Mouse (Mus musculus): Measurements from ENCODE around the gene Rgs4. TPM values are rescaled to one million over a fixed set of nuclear protein-coding genes. Genes with fewer than 3 reads are reported as not detected.

Rgs4 gene
- polyA plus RNA-seq, 1 experiment from 2014 or later: 12.5 TPM

GRCm38 (mm10) chr1:169721836-169722235, 25.6 kb downstream of the Rgs4 start:
- DNase-seq (ENCODE audit: low spot score): no peak
- H3K4me1 ChIP-seq (ENCODE audit: control insufficient read depth, insufficient read depth, low read length): no peaks in the 10 kb centered on the region
- no peaks in the 10 kb centered on the region for H3K9me3 ChIP-seq (replicated peaks; ENCODE audit: control insufficient read depth, low read length)
- H3K27me3 ChIP-seq (ENCODE audit: control insufficient read depth, insufficient read depth, low read length): no peaks in the 10 kb centered on the region
- no peak overlapping the region for H3K27ac ChIP-seq (replicated peaks; ENCODE audit: low read depth, low read length)
- H3K4me3 ChIP-seq (ENCODE audit: low read depth, low read length): no peak overlapping the region
- 73% methylated on average over 2 of the region's 2 CpGs for WGBS
- no peaks in the 10 kb centered on the region for H3K36me3 ChIP-seq (replicated peaks; ENCODE audit: control insufficient read depth, insufficient read depth, low read depth, low read length)
- ATAC-seq (replicated peaks; ENCODE audit: insufficient number of reproducible peaks, low FRiP score, low TSS enrichment, low read depth): no peak
- H3K9ac ChIP-seq (replicated peaks; ENCODE audit: low read length): no peak overlapping the region
- H3K4me2 ChIP-seq (ENCODE audit: low read depth, low read length): no peak overlapping the region

DNA sequence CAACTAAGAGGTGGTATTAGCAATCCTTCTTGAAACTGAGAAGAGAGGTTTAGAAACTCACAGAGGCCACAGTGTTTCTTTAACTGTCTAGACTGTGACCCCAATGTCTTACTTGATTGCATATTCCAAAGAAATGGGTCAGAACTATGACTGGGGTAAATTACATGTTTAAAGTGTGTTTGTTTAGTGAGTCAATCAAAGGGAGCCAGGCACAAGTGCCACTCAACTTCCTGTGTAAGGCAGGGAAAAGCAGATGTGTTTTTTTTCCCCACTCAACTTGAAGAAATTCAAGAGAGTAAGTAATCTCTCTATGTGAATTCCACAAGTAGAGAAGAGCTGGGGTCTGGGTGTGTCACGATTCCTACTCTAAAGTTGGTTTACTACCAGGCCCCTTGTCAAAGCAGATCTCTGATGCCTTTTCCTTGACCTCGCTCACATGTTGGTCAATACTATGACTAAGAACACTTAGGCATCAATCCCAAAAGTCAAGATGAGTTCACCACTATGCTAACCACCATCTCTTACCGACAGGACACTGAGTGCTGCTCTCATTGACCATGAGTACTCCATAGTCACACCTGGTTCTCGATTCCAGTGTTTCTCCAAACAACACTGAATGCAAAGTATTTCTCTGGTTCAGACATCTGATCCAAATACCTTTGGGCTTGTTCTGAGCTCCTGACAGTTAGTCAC, 42.9 kb downstream of the Rgs4 start:
- Histone ChIP-seq H3K27me3 (ENCODE audit: control insufficient read depth, insufficient read depth, low read length) (no peaks in the 10 kb centered on the region), H3K36me3 (replicated peaks; ENCODE audit: control insufficient read depth, insufficient read depth, low read depth, low read length) (no peaks in the 10 kb centered on the region), H3K27ac (replicated peaks; ENCODE audit: low read depth, low read length) (no peak overlapping the region), H3K4me1 (ENCODE audit: control insufficient read depth, insufficient read depth, low read length) (no peaks in the 10 kb centered on the region), H3K4me2 (ENCODE audit: low read depth, low read length) (no peak overlapping the region), H3K9me3 (replicated peaks; ENCODE audit: control insufficient read depth, low read length) (no peaks in the 10 kb centered on the region), H3K9ac (replicated peaks; ENCODE audit: low read length) (no peak overlapping the region), H3K4me3 (ENCODE audit: low read depth, low read length) (no peak overlapping the region)
- ATAC-seq (replicated peaks; ENCODE audit: insufficient number of reproducible peaks, low FRiP score, low TSS enrichment, low read depth) (no peak), DNase-seq (ENCODE audit: low spot score) (no peak)
- 88% methylated on average over 4 of the region's 4 CpGs for WGBS

- no peaks in the 10 kb centered on the region for H3K9me3 ChIP-seq (replicated peaks; ENCODE audit: control insufficient read depth, low read length)
- ATAC-seq (replicated peaks; ENCODE audit: insufficient number of reproducible peaks, low FRiP score, low TSS enrichment, low read depth) (no peak), DNase-seq (ENCODE audit: low spot score) (no peak)
- no peaks in the 10 kb centered on the region for H3K4me1 ChIP-seq (ENCODE audit: control insufficient read depth, insufficient read depth, low read length)
- H3K9ac ChIP-seq (replicated peaks; ENCODE audit: low read length): no peak overlapping the region
- no peaks in the 10 kb centered on the region for H3K27me3 ChIP-seq (ENCODE audit: control insufficient read depth, insufficient read depth, low read length)
- H3K4me3 ChIP-seq (ENCODE audit: low read depth, low read length): no peak overlapping the region
- H3K36me3 ChIP-seq (replicated peaks; ENCODE audit: control insufficient read depth, insufficient read depth, low read depth, low read length): no peaks in the 10 kb centered on the region
- no peak overlapping the region for H3K4me2 ChIP-seq (ENCODE audit: low read depth, low read length)
- no peak overlapping the region for H3K27ac ChIP-seq (replicated peaks; ENCODE audit: low read depth, low read length)
- 94% methylated on average over 2 of the region's 2 CpGs for WGBS
These were observed 48.3 kb downstream of the Rgs4 start for GRCm38 (mm10) chr1:169699184-169699583.

DNA sequence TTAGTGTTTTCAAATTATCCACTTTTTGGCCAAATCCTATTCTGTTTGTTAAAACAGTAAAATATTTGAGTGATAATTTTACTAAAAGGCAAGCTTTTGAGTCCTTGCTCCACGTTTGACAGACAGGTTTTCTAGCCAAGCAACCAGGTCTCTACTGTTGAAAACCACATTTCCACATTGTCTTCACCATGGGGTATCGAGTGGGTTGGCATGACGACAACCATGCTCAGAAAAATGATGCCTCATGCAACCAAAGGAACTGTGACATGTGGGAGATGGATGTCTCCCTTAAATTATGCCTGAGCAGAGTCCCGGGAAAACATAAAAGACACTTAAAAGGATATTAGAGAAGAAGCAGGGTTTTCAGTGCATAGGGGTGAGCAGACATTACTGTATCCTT, 50.2 kb downstream of the Rgs4 start:
- Histone ChIP-seq H3K4me3 (ENCODE audit: low read depth, low read length) (no peak overlapping the region), H3K27me3 (ENCODE audit: control insufficient read depth, insufficient read depth, low read length) (no peaks in the 10 kb centered on the region), H3K27ac (replicated peaks; ENCODE audit: low read depth, low read length) (no peak overlapping the region), H3K36me3 (replicated peaks; ENCODE audit: control insufficient read depth, insufficient read depth, low read depth, low read length) (no peaks in the 10 kb centered on the region), H3K9me3 (replicated peaks; ENCODE audit: control insufficient read depth, low read length) (no peaks in the 10 kb centered on the region), H3K4me1 (ENCODE audit: control insufficient read depth, insufficient read depth, low read length) (no peaks in the 10 kb centered on the region), H3K4me2 (ENCODE audit: low read depth, low read length) (no peak overlapping the region), H3K9ac (replicated peaks; ENCODE audit: low read length) (no peak overlapping the region)
- ATAC-seq (replicated peaks; ENCODE audit: insufficient number of reproducible peaks, low FRiP score, low TSS enrichment, low read depth): no peak
- no peak for DNase-seq (ENCODE audit: low spot score)
- 86% methylated on average over 4 of the region's 4 CpGs for WGBS

GRCm38 (mm10) chr1:169695356-169695755, 52.1 kb downstream of the Rgs4 start:
- ATAC-seq (replicated peaks; ENCODE audit: insufficient number of reproducible peaks, low FRiP score, low TSS enrichment, low read depth) (no peak), DNase-seq (ENCODE audit: low spot score) (no peak)
- H3K36me3 ChIP-seq (replicated peaks; ENCODE audit: control insufficient read depth, insufficient read depth, low read depth, low read length): no peaks in the 10 kb centered on the region
- H3K27me3 ChIP-seq (ENCODE audit: control insufficient read depth, insufficient read depth, low read length): no peaks in the 10 kb centered on the region
- no peak overlapping the region for H3K4me3 ChIP-seq (ENCODE audit: low read depth, low read length)
- WGBS: 85% methylated on average over 3 of the region's 3 CpGs
- H3K27ac ChIP-seq (replicated peaks; ENCODE audit: low read depth, low read length): no peak overlapping the region
- H3K9ac ChIP-seq (replicated peaks; ENCODE audit: low read length): no peak overlapping the region
- no peaks in the 10 kb centered on the region for H3K4me1 ChIP-seq (ENCODE audit: control insufficient read depth, insufficient read depth, low read length)
- H3K4me2 ChIP-seq (ENCODE audit: low read depth, low read length): no peak overlapping the region
- no peaks in the 10 kb centered on the region for H3K9me3 ChIP-seq (replicated peaks; ENCODE audit: control insufficient read depth, low read length)

DNA sequence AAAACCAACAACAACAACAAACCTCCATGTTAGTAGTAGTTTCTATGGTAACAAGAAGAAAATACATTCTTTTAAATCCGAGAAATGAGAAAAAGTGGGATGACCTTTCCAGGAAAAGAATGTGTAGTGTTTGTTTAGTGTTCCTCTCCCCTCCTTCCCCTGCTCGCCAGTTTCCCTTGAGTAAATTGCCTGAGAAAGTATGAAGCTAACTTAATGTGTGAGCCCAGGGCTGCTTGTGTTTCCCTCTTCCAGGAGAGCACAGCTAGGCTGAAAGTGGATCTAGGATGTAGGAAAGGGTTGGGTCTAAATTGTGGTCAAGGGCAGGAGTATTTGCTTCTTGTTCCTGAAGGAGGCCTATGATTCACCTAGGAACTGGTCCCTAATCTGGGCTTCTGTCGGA, 53.9 kb downstream of the Rgs4 start:
- H3K36me3 ChIP-seq (replicated peaks; ENCODE audit: control insufficient read depth, insufficient read depth, low read depth, low read length): no peaks in the 10 kb centered on the region
- no peaks in the 10 kb centered on the region for H3K4me1 ChIP-seq (ENCODE audit: control insufficient read depth, insufficient read depth, low read length)
- DNase-seq (ENCODE audit: low spot score): no peak
- 53% methylated on average over 3 of the region's 3 CpGs for WGBS
- no peak overlapping the region for H3K9ac ChIP-seq (replicated peaks; ENCODE audit: low read length)
- ATAC-seq (replicated peaks; ENCODE audit: insufficient number of reproducible peaks, low FRiP score, low TSS enrichment, low read depth): no peak
- no peak overlapping the region for H3K4me2 ChIP-seq (ENCODE audit: low read depth, low read length)
- H3K9me3 ChIP-seq (replicated peaks; ENCODE audit: control insufficient read depth, low read length): no peaks in the 10 kb centered on the region
- no peak overlapping the region for H3K4me3 ChIP-seq (ENCODE audit: low read depth, low read length)
- no peaks in the 10 kb centered on the region for H3K27me3 ChIP-seq (ENCODE audit: control insufficient read depth, insufficient read depth, low read length)
- no peak overlapping the region for H3K27ac ChIP-seq (replicated peaks; ENCODE audit: low read depth, low read length)

DNA sequence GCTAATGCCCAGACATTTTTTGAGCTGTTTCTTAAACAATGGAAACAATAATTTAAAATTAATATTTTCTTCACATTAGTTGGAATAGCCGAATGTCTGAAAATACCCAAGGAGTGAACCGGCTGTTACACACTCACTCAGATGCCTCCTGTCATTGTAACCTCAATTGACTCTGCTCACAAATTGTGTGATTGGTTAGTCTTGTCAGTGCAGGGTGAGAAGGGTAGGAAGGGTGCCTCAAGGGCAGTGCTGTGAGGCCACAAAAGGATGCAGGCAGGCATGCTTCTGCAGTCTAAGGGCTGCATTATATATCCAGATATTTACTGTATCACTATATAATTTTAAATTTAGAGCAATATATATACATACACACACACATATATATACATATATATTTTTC, 54.4 kb downstream of the Rgs4 start:
- no peaks in the 10 kb centered on the region for H3K36me3 ChIP-seq (replicated peaks; ENCODE audit: control insufficient read depth, insufficient read depth, low read depth, low read length)
- no peak overlapping the region for H3K4me3 ChIP-seq (ENCODE audit: low read depth, low read length)
- ATAC-seq (replicated peaks; ENCODE audit: insufficient number of reproducible peaks, low FRiP score, low TSS enrichment, low read depth) (no peak), DNase-seq (ENCODE audit: low spot score) (no peak)
- 61% methylated on average over 2 of the region's 2 CpGs for WGBS
- no peak overlapping the region for H3K4me2 ChIP-seq (ENCODE audit: low read depth, low read length)
- H3K4me1 ChIP-seq (ENCODE audit: control insufficient read depth, insufficient read depth, low read length): no peaks in the 10 kb centered on the region
- no peak overlapping the region for H3K9ac ChIP-seq (replicated peaks; ENCODE audit: low read length)
- H3K9me3 ChIP-seq (replicated peaks; ENCODE audit: control insufficient read depth, low read length): no peaks in the 10 kb centered on the region
- no peak overlapping the region for H3K27ac ChIP-seq (replicated peaks; ENCODE audit: low read depth, low read length)
- H3K27me3 ChIP-seq (ENCODE audit: control insufficient read depth, insufficient read depth, low read length): no peaks in the 10 kb centered on the region
